28 mouse cellular contexts compared by ENCODE assay signal in the genomic region with DNA sequence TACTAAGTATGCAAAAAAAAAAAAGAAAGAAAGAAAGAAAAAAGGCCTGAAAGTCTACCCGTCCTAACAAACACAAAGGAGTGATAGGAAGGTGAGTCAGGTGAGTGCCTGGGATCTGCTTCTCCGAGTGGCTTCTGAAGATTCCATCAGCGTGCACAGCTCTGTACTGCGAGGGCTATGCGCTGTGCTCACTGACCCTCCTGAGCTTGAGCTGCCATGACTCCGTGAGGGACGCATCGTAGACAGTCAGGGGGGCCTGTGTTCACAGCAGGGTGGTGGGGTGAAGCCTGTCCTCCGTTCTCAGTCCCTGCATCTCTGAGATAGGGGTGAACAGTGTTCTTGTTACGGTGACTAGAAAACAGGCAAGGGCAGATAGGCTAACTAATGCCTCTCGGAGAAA.
"Had no signal": no experiment of that assay in that cellular context is flagged by ENCODE, and none has a peak within 500 bp of the region (broad histone marks: within the 10 kb centered on the region; RNA-seq: fewer than 3 reads in every experiment).

No protein-coding gene starts in this region.

- H3K4me3 ChIP-seq: embryonic facial prominence, embryonic 10.5 days; embryonic facial prominence, embryonic 12.5 days; embryonic facial prominence, embryonic 13.5 days; embryonic facial prominence, embryonic 15.5 days; erythroblast, embryonic 14.5 days; forebrain, embryonic 10.5 days; forebrain, embryonic 12.5 days; forebrain, embryonic 13.5 days; forebrain, embryonic 15.5 days; gastrocnemius, adult 2 months; heart, adult 2 months had no signal

- H3K4me1 ChIP-seq: embryonic facial prominence, embryonic 10.5 days; embryonic facial prominence, embryonic 12.5 days; embryonic facial prominence, embryonic 13.5 days; embryonic facial prominence, embryonic 15.5 days; forebrain, embryonic 10.5 days; forebrain, embryonic 12.5 days; forebrain, embryonic 13.5 days; forebrain, embryonic 15.5 days had no signal

- H3K9me3 ChIP-seq: embryonic facial prominence, embryonic 10.5 days; embryonic facial prominence, embryonic 12.5 days; embryonic facial prominence, embryonic 13.5 days; embryonic facial prominence, embryonic 15.5 days; forebrain, embryonic 10.5 days; forebrain, embryonic 12.5 days; forebrain, embryonic 13.5 days; forebrain, embryonic 15.5 days had no signal

- H3K4me2 ChIP-seq: embryonic facial prominence, embryonic 12.5 days; embryonic facial prominence, embryonic 13.5 days; embryonic facial prominence, embryonic 15.5 days; forebrain, embryonic 12.5 days; forebrain, embryonic 13.5 days; forebrain, embryonic 15.5 days had no signal

- H3K27ac ChIP-seq: embryonic facial prominence, embryonic 10.5 days; embryonic facial prominence, embryonic 12.5 days; embryonic facial prominence, embryonic 13.5 days; embryonic facial prominence, embryonic 15.5 days; forebrain, embryonic 10.5 days; forebrain, embryonic 12.5 days; forebrain, embryonic 13.5 days; forebrain, embryonic 15.5 days; gastrocnemius, adult 2 months; heart, adult 2 months had no signal

- H3K27me3 ChIP-seq: embryonic facial prominence, embryonic 12.5 days; embryonic facial prominence, embryonic 13.5 days; embryonic facial prominence, embryonic 15.5 days; forebrain, embryonic 12.5 days; forebrain, embryonic 13.5 days; forebrain, embryonic 15.5 days had no signal

- ATAC-seq: forebrain, embryonic 13.5 days; forebrain, embryonic 14.5 days; forebrain, embryonic 15.5 days; forebrain, embryonic 16.5 days; forebrain, postnatal 0 days had no signal

- DNase-seq: cerebellum, adult 2 months; cerebellum, adult 8-10 months; cerebellum, adult 9-10 months; cerebellum, adult 9-11 months; cerebellum, postnatal 10 days; cerebellum, postnatal 14 days; cerebellum, postnatal 25 days; cerebellum, postnatal 36 days; embryo, embryonic 11 days; forebrain, postnatal 0 days; gastrocnemius, adult 2 months; gastrocnemius, postnatal 10 days; gastrocnemius, postnatal 14 days; gastrocnemius, postnatal 25 days; gastrocnemius, postnatal 36 days; heart, adult 18-20 months; heart, adult 2 months had no signal

- H3K9ac ChIP-seq: embryonic facial prominence, embryonic 12.5 days; embryonic facial prominence, embryonic 13.5 days; embryonic facial prominence, embryonic 15.5 days; forebrain, embryonic 12.5 days; forebrain, embryonic 13.5 days; forebrain, embryonic 15.5 days; forebrain, postnatal 0 days had no signal
